Mouse (Mus musculus) E14TG2a.4 (cell line): ENCODE results near the gene Ubap2l.

Experiments
- CTCF ChIP-seq: conservative IDR thresholded peaks from 2 replicates; pipeline ENCODE4 v1.5.1; 2014; ENCODE audit warnings: low read length
- POU5F1 ChIP-seq: IDR thresholded peaks from 2 replicates; pipeline ENCODE4 v1.6.1; 2014; ENCODE audit warnings: low read length, borderline replicate concordance

DNA sequence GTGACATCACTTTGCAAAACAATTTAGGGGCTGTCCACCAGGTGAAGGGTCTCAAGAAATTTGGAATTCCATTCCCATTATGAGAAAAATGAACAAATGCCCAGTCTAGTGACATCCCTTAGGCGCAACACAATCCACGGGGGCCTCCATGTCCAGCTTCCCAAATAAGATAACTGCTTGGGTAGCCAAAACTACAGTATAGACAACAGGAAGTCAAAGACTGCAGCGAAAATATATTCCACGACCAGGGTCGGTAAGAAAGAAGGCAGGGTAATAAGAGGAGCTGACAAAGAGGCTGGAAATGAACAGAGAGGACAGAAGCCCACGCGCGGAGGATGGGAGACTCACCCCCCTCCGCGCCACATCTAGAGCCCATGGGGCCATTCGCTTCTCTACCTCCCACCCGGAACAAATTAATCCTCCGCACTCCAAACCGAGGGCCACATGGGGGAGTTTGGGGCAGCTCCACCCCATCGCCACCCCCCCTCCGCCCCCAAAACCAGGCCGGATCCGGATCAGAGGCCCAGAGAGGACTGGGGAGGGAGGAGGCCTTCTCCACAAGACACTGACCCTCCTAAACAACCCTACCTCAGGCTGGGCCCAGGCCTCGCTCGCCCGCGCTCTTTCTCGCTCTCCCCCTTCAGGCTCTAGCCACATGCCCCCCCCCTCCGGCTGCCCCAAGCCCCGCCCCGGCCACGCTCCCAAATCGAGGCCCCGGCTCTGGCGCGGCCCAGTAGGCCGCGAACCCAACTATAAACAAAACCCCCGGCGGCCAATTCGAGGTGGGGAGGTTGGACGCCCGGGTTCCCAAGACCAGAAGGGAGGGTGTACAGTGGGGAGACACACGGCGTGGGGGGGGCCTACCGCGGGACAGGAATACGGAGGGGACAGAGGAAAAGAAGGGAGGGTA, 732 bp downstream of the Ubap2l start, which contains the start of gene 4933434E20Rik:
- no peak for TF ChIP-seq CTCF
- no peak for TF ChIP-seq POU5F1
